Mouse (Mus musculus) lung, embryonic 14.5 days (tissue): ENCODE measurements at regions not wholly inside any gene's neighbourhood (a gene's known extent, or its start where the extent isn't known, plus 50 kb on each side); places are given as distances from the start of the nearest gene placed in this dataset.
A peak's percentile ranks its signal among the peaks of the same experiment; 100 is the strongest.

Experiments
- ATAC-seq: fragments of 200-750 bp; cut with Nextera tagmentation; 2 replicates; pipeline ENCODE4 v1.8.0; 2017; ENCODE audit warnings: mild to moderate bottlenecking, moderate TSS enrichment, moderate library complexity; ENCODE audit not compliant: insufficient read depth
- DNase-seq: peaks from one replicate; pipeline ENCODE4 v3.0.0-alpha.2; 2015
- H3K27ac ChIP-seq: fragments of 300-500 bp; sonication (generic); 2 replicates; pipeline ENCODE4 v1.5.1; 2014; ENCODE audit warnings: low read depth, mild to moderate bottlenecking, moderate library complexity
- H3K27me3 ChIP-seq: fragments of 300-500 bp; sonication (generic); 2 replicates; pipeline ENCODE4 v1.6.1; 2014; ENCODE audit warnings: low read length, control low read depth; ENCODE audit not compliant: insufficient read depth
- H3K36me3 ChIP-seq: fragments of 300-500 bp; sonication (generic); 2 replicates; pipeline ENCODE4 v1.6.1; 2014; ENCODE audit warnings: control low read depth; ENCODE audit not compliant: insufficient read depth
- H3K4me1 ChIP-seq: fragments of 300-500 bp; sonication (generic); 2 replicates; pipeline ENCODE4 v1.6.1; 2014; ENCODE audit warnings: antibody characterized with exemption, control low read depth; ENCODE audit not compliant: insufficient read depth
- H3K4me2 ChIP-seq: fragments of 300-500 bp; sonication (generic); 2 replicates; pipeline ENCODE4 v1.6.1; 2014; ENCODE audit warnings: mild to moderate bottlenecking
- H3K4me3 ChIP-seq: fragments of 300-500 bp; sonication (generic); 2 replicates; pipeline ENCODE4 v1.5.1; 2014; ENCODE audit warnings: low read depth, low read length
- H3K9ac ChIP-seq: fragments of 300-500 bp; sonication (generic); 2 replicates; pipeline ENCODE4 v1.6.1; 2014
- H3K9me3 ChIP-seq: fragments of 300-500 bp; sonication (generic); 2 replicates; pipeline ENCODE4 v1.6.1; 2016; ENCODE audit warnings: low read depth, low read length, control low read depth
- CTCF ChIP-seq: IDR thresholded peaks from 2 replicates; pipeline ENCODE4 v1.5.1; 2016; ENCODE audit warnings: antibody characterized with exemption, low read depth
- WGBS: fragments of 180-500 bp; shearing (Covaris S2); extraction: QIAGEN DNeasy Blood & Tissue Kit; methylation state at CpG from one replicate; pipeline ENCODE4 v1.1.7; 2014; 5-methylcytosine and 5-hydroxymethylcytosine counted together

DNA sequence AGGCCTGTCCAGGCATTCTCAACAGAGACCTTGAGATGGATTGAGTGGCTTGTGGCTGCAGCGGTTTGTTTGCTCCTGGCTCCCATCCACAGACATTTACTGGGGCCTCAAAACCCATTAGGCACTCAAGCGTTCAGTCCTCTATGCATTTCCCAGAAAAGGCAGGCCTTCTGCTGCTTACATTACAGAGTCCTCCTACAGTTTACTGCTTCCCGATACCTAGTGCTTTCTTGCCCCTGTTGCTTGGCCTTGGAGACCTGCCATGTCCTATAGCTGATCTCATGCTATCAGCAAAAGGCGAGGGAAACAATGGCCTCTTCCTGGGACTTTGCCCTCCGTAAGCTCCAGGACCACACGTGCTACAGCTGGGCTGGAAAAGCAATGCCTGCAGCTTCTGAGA, 85.7 kb downstream of the Atp1a1 start:
- DNase-seq (peak; percentile 53), ATAC-seq (0 out of 2 replicates have a peak, but pooled peaks have one; percentile 24)
- Histone ChIP-seq H3K9me3 (no peaks in the 10 kb centered on the region), H3K27me3 (no peaks in the 10 kb centered on the region), H3K4me1 (peaks cover 17% of the 10 kb centered on the region; the same call in 1 of the 2 replicates), H3K36me3 (no peaks in the 10 kb centered on the region), H3K27ac (peak overlapping the region; percentile 47; the same call in 1 of the 2 replicates), H3K9ac (no peak overlapping the region), H3K4me2 (no peak overlapping the region), H3K4me3 (no peak overlapping the region)
- TF ChIP-seq CTCF: no peak
- 33% methylated on average over 6 of the region's 6 CpGs for WGBS

GRCm38 (mm10) chr3:101517547-101517946, 86.9 kb downstream of the Atp1a1 start:
- TF ChIP-seq CTCF: no peak
- no peaks in the 10 kb centered on the region for H3K9me3 ChIP-seq
- DNase-seq (no peak), ATAC-seq (no peak)
- no peak overlapping the region for H3K9ac ChIP-seq
- H3K4me1 ChIP-seq: peaks cover 22% of the 10 kb centered on the region; the same call in 1 of the 2 replicates
- H3K36me3 ChIP-seq: no peaks in the 10 kb centered on the region
- H3K4me3 ChIP-seq: no peak overlapping the region
- H3K4me2 ChIP-seq: no peak overlapping the region
- no peaks in the 10 kb centered on the region for H3K27me3 ChIP-seq
- H3K27ac ChIP-seq: no peak overlapping the region
- WGBS: 80% methylated on average over 6 of the region's 6 CpGs

DNA sequence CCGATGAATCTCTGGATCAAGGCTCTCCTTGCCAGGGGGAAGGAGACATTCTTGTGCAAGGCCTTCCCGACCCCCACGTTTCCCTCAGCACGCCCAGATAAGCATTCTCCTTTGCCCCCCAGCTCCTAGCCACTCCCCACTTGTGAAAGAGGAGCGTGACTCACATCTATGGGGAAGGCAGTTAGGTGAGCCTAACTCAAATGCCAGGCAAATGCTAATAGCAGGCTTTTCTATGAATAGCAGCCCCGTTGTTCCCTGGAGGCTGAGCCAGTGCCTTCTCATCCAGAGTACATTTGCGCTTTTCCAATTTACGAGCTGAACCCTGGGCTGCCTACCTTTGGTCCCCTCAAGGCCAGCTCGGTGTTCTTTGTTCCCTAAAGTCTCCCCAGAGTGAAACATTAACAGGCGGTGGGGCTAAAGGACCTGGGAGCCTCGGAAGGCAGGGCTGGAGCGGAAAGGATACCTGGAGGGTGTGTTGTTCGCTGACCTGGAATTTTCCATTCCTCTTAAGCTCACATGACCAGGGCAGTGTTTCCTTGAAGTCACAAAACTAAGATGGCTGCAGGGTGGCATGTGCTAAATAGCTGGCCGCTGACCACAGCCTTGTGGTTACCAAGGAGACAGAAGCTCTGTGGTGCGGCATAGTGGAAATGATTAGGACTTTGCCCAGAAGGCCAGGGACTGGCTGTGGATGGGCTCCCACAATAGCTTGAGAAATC, 87.5 kb downstream of the Atp1a1 start:
- 49% methylated on average over 15 of the region's 15 CpGs for WGBS
- Histone ChIP-seq H3K9ac (no peak overlapping the region), H3K27ac (peak overlapping the region; percentile 14), H3K9me3 (no peaks in the 10 kb centered on the region), H3K36me3 (no peaks in the 10 kb centered on the region), H3K4me3 (no peak overlapping the region), H3K4me2 (no peak overlapping the region), H3K4me1 (peaks cover 18% of the 10 kb centered on the region; the same call in 1 of the 2 replicates), H3K27me3 (no peaks in the 10 kb centered on the region)
- ATAC-seq (no peak), DNase-seq (no peak)
- TF ChIP-seq CTCF: no peak

GRCm38 (mm10) chr3:101515566-101515965, 88.9 kb downstream of the Atp1a1 start:
- Histone ChIP-seq H3K9ac (no peak overlapping the region), H3K27me3 (no peaks in the 10 kb centered on the region), H3K4me1 (peaks cover 18% of the 10 kb centered on the region; the same call in 1 of the 2 replicates), H3K9me3 (no peaks in the 10 kb centered on the region), H3K36me3 (no peaks in the 10 kb centered on the region), H3K4me2 (no peak overlapping the region), H3K27ac (no peak overlapping the region), H3K4me3 (no peak overlapping the region)
- no peak for TF ChIP-seq CTCF
- ATAC-seq (no peak), DNase-seq (no peak)
- 82% methylated on average over 7 of the region's 7 CpGs for WGBS

GRCm38 (mm10) chr3:101513611-101514311, 90.7 kb downstream of the Atp1a1 start:
- DNase-seq (peak; percentile 36), ATAC-seq (no peak)
- no peak overlapping the region for H3K4me3 ChIP-seq
- H3K27ac ChIP-seq: peak overlapping the region; percentile 38; the same call in 1 of the 2 replicates
- H3K4me2 ChIP-seq: no peak overlapping the region
- H3K9me3 ChIP-seq: no peaks in the 10 kb centered on the region
- H3K4me1 ChIP-seq: peaks cover 11% of the 10 kb centered on the region; the same call in 1 of the 2 replicates
- WGBS: 26% methylated on average over 13 of the region's 13 CpGs
- H3K36me3 ChIP-seq: no peaks in the 10 kb centered on the region
- H3K9ac ChIP-seq: no peak overlapping the region
- no peaks in the 10 kb centered on the region for H3K27me3 ChIP-seq
- no peak for TF ChIP-seq CTCF
